Mouse (Mus musculus): Measurements from ENCODE around the gene Shisa4. TPM values are rescaled to one million over a fixed set of nuclear protein-coding genes. Genes with fewer than 3 reads are reported as not detected.

Gene Shisa4
- polyA plus RNA-seq, 1 experiment from 2014 or later = 43.7 TPM

DNA sequence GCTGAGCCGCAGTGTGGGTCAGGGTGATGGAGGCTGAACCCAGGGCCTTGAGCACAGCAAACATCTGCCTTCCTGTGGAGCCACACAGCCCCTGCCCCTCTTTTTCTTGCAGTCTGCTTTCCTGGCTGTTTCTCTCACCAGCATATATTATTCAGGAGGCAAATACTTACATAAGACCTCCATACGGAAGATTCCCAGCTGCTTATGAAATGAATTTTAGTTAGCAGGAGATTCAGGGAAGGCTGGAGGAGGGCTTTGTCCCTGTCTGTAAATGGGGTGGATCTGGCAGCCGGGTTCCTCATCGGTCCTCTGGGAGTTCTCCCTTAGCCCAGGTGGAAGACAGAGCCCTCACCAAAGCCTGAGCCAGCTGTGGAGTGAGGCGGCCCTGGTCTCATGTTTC lies 46.7 kb downstream of the Shisa4 start:
- H3K27me3 ChIP-seq = peaks cover 4% of the 10 kb centered on the region; the same call in 1 of the 2 replicates
- H3K4me3 ChIP-seq (replicated peaks) = no peak overlapping the region
- no peaks in the 10 kb centered on the region for H3K9me3 ChIP-seq
- H3K4me1 ChIP-seq (replicated peaks) = peaks cover 21% of the 10 kb centered on the region
- no peak for ATAC-seq (ENCODE audit: insufficient number of reproducible peaks, insufficient read depth, low FRiP score, low TSS enrichment, low read depth)
- 60% methylated on average over 5 of the region's 5 CpGs for WGBS
- H3K4me2 ChIP-seq = no peak overlapping the region
- no peaks in the 10 kb centered on the region for H3K36me3 ChIP-seq
- H3K27ac ChIP-seq = no peak overlapping the region
- H3K9ac ChIP-seq (replicated peaks) = no peak overlapping the region

DNA sequence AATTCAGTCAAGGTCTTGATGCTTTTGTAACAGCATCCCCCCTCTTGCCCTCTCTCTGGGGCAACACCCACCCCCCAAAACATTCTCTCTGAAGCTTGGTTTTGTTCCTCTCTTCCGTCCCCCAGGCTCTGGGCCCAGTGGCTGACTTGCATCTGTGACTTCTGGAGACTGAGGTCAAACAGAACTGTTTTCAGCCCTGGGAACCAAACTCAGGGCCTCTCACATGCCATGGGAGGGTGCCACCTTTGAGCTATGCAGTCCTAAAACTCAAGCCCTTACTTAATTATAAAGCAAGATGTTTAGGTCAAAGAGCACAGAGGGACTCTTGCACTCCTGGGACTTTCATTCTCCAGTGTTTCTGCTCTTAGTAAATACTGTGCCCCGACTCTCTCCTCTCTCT lies 49.1 kb downstream of the Shisa4 start:
- Histone ChIP-seq H3K36me3 (no peaks in the 10 kb centered on the region), H3K9ac (replicated peaks) (no peak overlapping the region), H3K9me3 (no peaks in the 10 kb centered on the region), H3K4me2 (no peak overlapping the region), H3K4me3 (replicated peaks) (no peak overlapping the region), H3K27ac (no peak overlapping the region), H3K4me1 (replicated peaks) (peaks cover 21% of the 10 kb centered on the region), H3K27me3 (peaks cover 15% of the 10 kb centered on the region)
- 82% methylated on average over 2 of the region's 2 CpGs for WGBS
- no peak for ATAC-seq (ENCODE audit: insufficient number of reproducible peaks, insufficient read depth, low FRiP score, low TSS enrichment, low read depth)

DNA sequence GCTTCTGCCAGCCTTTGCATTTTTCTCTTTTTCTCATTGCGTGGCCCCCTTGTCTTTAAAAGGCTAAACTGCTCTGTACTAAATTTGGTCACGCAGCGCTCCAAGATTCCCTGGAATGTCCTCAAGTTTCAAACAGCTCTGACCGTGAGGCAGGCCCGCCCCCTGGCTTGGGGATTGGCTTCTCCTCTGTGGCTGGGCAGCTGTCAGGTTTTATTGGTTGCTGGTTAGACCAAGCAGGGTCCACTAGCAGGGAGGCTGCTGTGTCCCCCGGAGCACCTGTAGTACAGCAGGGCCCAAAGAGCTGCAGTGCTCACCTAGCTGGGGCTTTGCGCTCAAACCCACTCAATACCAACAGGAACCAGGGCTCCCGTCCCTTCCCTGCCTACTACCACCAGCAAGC lies 50.5 kb downstream of the Shisa4 start, which contains the start of gene Lmod1:
Lmod1 (plus strand) TSS at position 237 of the 400 bp plus-strand sequence.
- Histone ChIP-seq H3K4me2 (peak within 1 kb of the TSS; percentile 51), H3K4me3 (replicated peaks) (peak within 1 kb of the TSS; percentile 19), H3K4me1 (replicated peaks) (peaks cover 21% of the 10 kb centered on the region), H3K9ac (replicated peaks) (peak within 1 kb of the TSS; percentile 34; the same call in 1 of the 2 replicates), H3K9me3 (no peaks in the 10 kb centered on the region), H3K27ac (peak within 1 kb of the TSS; percentile 62), H3K27me3 (peaks cover 11% of the 10 kb centered on the region; the same call in 1 of the 2 replicates), H3K36me3 (no peaks in the 10 kb centered on the region)
- 14% methylated on average over 8 of the region's 8 CpGs for WGBS
- ATAC-seq (ENCODE audit: insufficient number of reproducible peaks, insufficient read depth, low FRiP score, low TSS enrichment, low read depth) = peak; percentile 86

DNA sequence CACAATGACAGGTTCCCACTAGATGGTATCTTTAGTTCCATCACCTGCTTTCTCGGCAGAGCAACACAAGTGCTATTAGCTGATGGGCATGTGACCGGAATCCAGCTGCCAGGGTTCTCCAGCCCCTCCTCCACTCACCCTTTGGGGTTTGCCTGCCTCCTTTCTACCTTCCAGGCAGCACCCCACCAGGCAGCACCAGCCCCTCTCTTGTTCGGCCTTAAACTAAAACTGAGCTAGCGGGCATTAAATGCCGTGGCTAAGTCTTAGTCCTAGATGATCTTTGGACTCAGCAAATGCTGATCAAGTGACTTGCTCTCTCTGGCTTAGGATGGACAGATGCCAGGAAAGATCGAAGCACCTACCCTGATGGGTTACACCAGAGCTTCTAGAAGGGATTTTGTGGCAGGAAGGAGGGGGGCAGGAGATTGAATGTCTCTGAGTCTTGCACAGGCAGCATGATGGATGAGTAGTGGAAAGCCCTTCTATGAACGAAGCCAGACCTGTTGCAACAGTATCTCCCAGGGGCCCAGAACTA lies 51.6 kb downstream of the Shisa4 start:
- Histone ChIP-seq H3K9ac (replicated peaks) (no peak overlapping the region), H3K36me3 (no peaks in the 10 kb centered on the region), H3K27me3 (peaks cover 11% of the 10 kb centered on the region; the same call in 1 of the 2 replicates), H3K9me3 (no peaks in the 10 kb centered on the region), H3K4me2 (no peak overlapping the region), H3K27ac (no peak overlapping the region), H3K4me3 (replicated peaks) (no peak overlapping the region), H3K4me1 (replicated peaks) (peaks cover 17% of the 10 kb centered on the region)
- 80% methylated on average over 7 of the region's 7 CpGs for WGBS
- ATAC-seq (ENCODE audit: insufficient number of reproducible peaks, insufficient read depth, low FRiP score, low TSS enrichment, low read depth) = no peak

Other genes starting within 250 kb of the Shisa4 start
- gene Ptpn7, start 242.5 kb downstream of the Shisa4 start, polyA plus RNA-seq (2016; fragmentation: Nextera tagmentation; extraction: Ambion mirVana) = 1.1 and 1.5 TPM in 2 replicates
- 51.8 and 57.7 TPM in 2 replicates for gene Arl8a, start 228.4 kb downstream of the Shisa4 start, polyA plus RNA-seq (2016; fragmentation: Nextera tagmentation; extraction: Ambion mirVana)
- gene Gpr37l1, start 207.6 kb downstream of the Shisa4 start, polyA plus RNA-seq (2016; fragmentation: Nextera tagmentation; extraction: Ambion mirVana) = not detected in 2 replicates
- gene Elf3, start 116.7 kb downstream of the Shisa4 start, polyA plus RNA-seq (2016; fragmentation: Nextera tagmentation; extraction: Ambion mirVana) = 5.7 and 6.0 TPM in 2 replicates
- gene Rnpep, start 91.2 kb downstream of the Shisa4 start, polyA plus RNA-seq (2016; fragmentation: Nextera tagmentation; extraction: Ambion mirVana) = 97.4 and 103 TPM in 2 replicates
- 193 and 194 TPM in 2 replicates for gene Timm17a, start 61.5 kb downstream of the Shisa4 start, polyA plus RNA-seq (2016; fragmentation: Nextera tagmentation; extraction: Ambion mirVana)
- gene Lmod1, start 50.4 kb downstream of the Shisa4 start, polyA plus RNA-seq (2016; fragmentation: Nextera tagmentation; extraction: Ambion mirVana) = 0.29 and 0.42 TPM in 2 replicates
- 185 and 188 TPM in 2 replicates for gene Ipo9, start 55.3 kb upstream of the Shisa4 start, polyA plus RNA-seq (2016; fragmentation: Nextera tagmentation; extraction: Ambion mirVana)
- gene Nav1, start 232.1 kb upstream of the Shisa4 start, polyA plus RNA-seq (2016; fragmentation: Nextera tagmentation; extraction: Ambion mirVana) = 15.4 and 17.1 TPM in 2 replicates

Measured in limb, embryonic 12.5 days (tissue).